In genomic region chr4:83051176-83051575, GRCm38 (mm10) we compare ENCODE assay signal across 13 mouse cellular contexts. TPM values are rescaled to one million over a fixed set of nuclear protein-coding genes. Genes with fewer than 3 reads are reported as not detected.
A peak's percentile ranks its signal among the peaks of the same experiment; 100 is the strongest.
DNase-seq lines count a peak whose midpoint lies in the region; ATAC-seq and TF ChIP-seq lines count a peak whose summit lies in the region.
"Had no signal": no experiment of that assay in that cellular context is flagged by ENCODE, and none has a peak within 500 bp of the region (broad histone marks: within the 10 kb centered on the region; RNA-seq: fewer than 3 reads in every experiment).

No protein-coding gene starts in this region.

- peak overlapping the region; percentile 53 for H3K4me2 ChIP-seq in kidney, postnatal 0 days (ENCODE audit: low read length)
- peak overlapping the region; percentile 51 for H3K4me2 ChIP-seq in intestine, embryonic 14.5 days (ENCODE audit: low read length)
- H3K4me2 ChIP-seq in neural tube, embryonic 12.5 days (replicated peaks) = peak overlapping the region; percentile 58

- DNase-seq in kidney, postnatal 0 days (ENCODE audit: low spot score) = peak; percentile 52
- DNase-seq in kidney, adult 9 months = no peak
- DNase-seq in forebrain, embryonic 10.5 days (ENCODE audit: extremely low spot score, low spot score) = no peak
- DNase-seq in intestine, embryonic 14.5 days (ENCODE audit: low spot score) = no peak
- no peak for DNase-seq in cerebellum, adult 18-20 months
- DNase-seq: adrenal gland, postnatal 36 days; kidney, adult 11 months had no signal

- H3K4me3 ChIP-seq in kidney, postnatal 0 days (replicated peaks; ENCODE audit: low read depth, low read length) = peak overlapping the region; percentile 47
- H3K4me3 ChIP-seq in forebrain, embryonic 10.5 days = peak overlapping the region; percentile 53
- peak overlapping the region; percentile 44 for H3K4me3 ChIP-seq in intestine, embryonic 14.5 days (ENCODE audit: low read depth, low read length)
- H3K4me3 ChIP-seq in neural tube, embryonic 12.5 days = peak overlapping the region; percentile 11; the same call in 1 of the 2 replicates
- H3K4me3 ChIP-seq: erythroblast, embryonic 14.5 days; megakaryocyte, embryonic 14.5 days had no signal

- H3K36me3 ChIP-seq in kidney, postnatal 0 days (ENCODE audit: insufficient read depth, low read length) = no peaks in the 10 kb centered on the region
- H3K36me3 ChIP-seq in forebrain, embryonic 10.5 days (replicated peaks) = no peaks in the 10 kb centered on the region
- no peaks in the 10 kb centered on the region for H3K36me3 ChIP-seq in intestine, embryonic 14.5 days (ENCODE audit: control insufficient read depth, insufficient read depth, low read length)
- H3K36me3 ChIP-seq in neural tube, embryonic 12.5 days = no peaks in the 10 kb centered on the region
- H3K36me3 ChIP-seq: G1E had no signal

- H3K27ac ChIP-seq in kidney, postnatal 0 days = peak overlapping the region; percentile 74; the same call in 1 of the 2 replicates
- H3K27ac ChIP-seq in forebrain, embryonic 10.5 days = peak overlapping the region; percentile 79
- peak overlapping the region; percentile 81 for H3K27ac ChIP-seq in intestine, embryonic 14.5 days (ENCODE audit: low read depth)
- H3K27ac ChIP-seq in neural tube, embryonic 12.5 days = no peak overlapping the region

- no peak for ATAC-seq in kidney, postnatal 0 days (replicated peaks; ENCODE audit: low FRiP score, low read depth)
- no peak for ATAC-seq in intestine, embryonic 14.5 days (replicated peaks; ENCODE audit: low FRiP score, low TSS enrichment, low read depth)
- no peak for ATAC-seq in neural tube, embryonic 12.5 days (ENCODE audit: low FRiP score, low read depth)
- ATAC-seq in megakaryocyte, adult 5-6 weeks (ENCODE audit: poor library complexity, severe bottlenecking) = no peak
- no peak for ATAC-seq in cerebellum, adult (ENCODE audit: insufficient number of reproducible peaks, low FRiP score, low TSS enrichment)

- no peaks in the 10 kb centered on the region for H3K9me3 ChIP-seq in kidney, postnatal 0 days (replicated peaks; ENCODE audit: low read length)
- H3K9me3 ChIP-seq in forebrain, embryonic 10.5 days = no peaks in the 10 kb centered on the region
- no peaks in the 10 kb centered on the region for H3K9me3 ChIP-seq in intestine, embryonic 14.5 days (ENCODE audit: control insufficient read depth, low read length)
- H3K9me3 ChIP-seq in neural tube, embryonic 12.5 days = no peaks in the 10 kb centered on the region
- H3K9me3 ChIP-seq: megakaryocyte, embryonic 14.5 days had no signal

- H3K27me3 ChIP-seq in kidney, postnatal 0 days (ENCODE audit: insufficient read depth, low read length) = no peaks in the 10 kb centered on the region
- peaks cover 48% of the 10 kb centered on the region for H3K27me3 ChIP-seq in forebrain, embryonic 10.5 days (ENCODE audit: poor library complexity, severe bottlenecking)
- no peaks in the 10 kb centered on the region for H3K27me3 ChIP-seq in intestine, embryonic 14.5 days (replicated peaks; ENCODE audit: control insufficient read depth, insufficient read depth, low read length)
- H3K27me3 ChIP-seq in neural tube, embryonic 12.5 days (replicated peaks) = peaks cover 3% of the 10 kb centered on the region; the same call in 1 of the 2 replicates

- WGBS in kidney, postnatal 0 days = 12% methylated on average over 8 of the region's 8 CpGs
- 3% methylated on average over 8 of the region's 8 CpGs for WGBS in forebrain, embryonic 10.5 days
- WGBS in intestine, embryonic 14.5 days = 12% methylated on average over 8 of the region's 8 CpGs
- WGBS in neural tube, embryonic 12.5 days = 7% methylated on average over 8 of the region's 8 CpGs

- TF ChIP-seq CTCF in kidney, postnatal 0 days (IDR thresholded peaks at IDR 0.05; ENCODE audit: low read depth) = no peak

- H3K4me1 ChIP-seq in kidney, postnatal 0 days (replicated peaks; ENCODE audit: insufficient read depth, low read length) = 0 out of 2 replicates have a peak, but pooled peaks cover 4% of the 10 kb centered on the region
- peaks cover 70% of the 10 kb centered on the region for H3K4me1 ChIP-seq in forebrain, embryonic 10.5 days
- H3K4me1 ChIP-seq in intestine, embryonic 14.5 days (replicated peaks; ENCODE audit: control insufficient read depth, insufficient read depth, low read length) = peaks cover 26% of the 10 kb centered on the region
- peaks cover 28% of the 10 kb centered on the region for H3K4me1 ChIP-seq in neural tube, embryonic 12.5 days
- H3K4me1 ChIP-seq: megakaryocyte, embryonic 14.5 days had no signal

- H3K9ac ChIP-seq in kidney, postnatal 0 days (ENCODE audit: low read depth, low read length) = peak overlapping the region; percentile 63
- H3K9ac ChIP-seq in intestine, embryonic 14.5 days (ENCODE audit: low read length) = peak overlapping the region; percentile 47
- no peak overlapping the region for H3K9ac ChIP-seq in neural tube, embryonic 12.5 days

RNA-seq across cellular contexts. Expression of gene Frem1, which starts 1.0 kb away (rescaled TPM):
- 18.7 and 19.0 TPM in 2 replicates for polyA plus RNA-seq in kidney, postnatal 0 days (2015; fragmentation: Nextera tagmentation; extraction: Ambion mirVana)
- 6.2 and 7.2 TPM in 2 replicates for polyA plus RNA-seq in forebrain, embryonic 10.5 days (2016; fragmentation: Nextera tagmentation; extraction: Ambion mirVana)
- polyA plus RNA-seq in intestine, embryonic 14.5 days (2014; fragmentation: Nextera tagmentation; extraction: Ambion mirVana) = 18.2 and 19.5 TPM in 2 replicates
- 2.5 and 2.7 TPM in 2 replicates for polyA plus RNA-seq in neural tube, embryonic 12.5 days (2016; fragmentation: Nextera tagmentation; extraction: Ambion mirVana)
- total RNA-seq in megakaryocyte, adult 5-6 weeks (2015) = not detected in 2 replicates
- not detected in 2 replicates for total RNA-seq in megakaryocyte, adult 5-6 weeks (2017)
- polyA plus RNA-seq: erythroblast, embryonic 14.5 days had no signal
